Mouse (Mus musculus): ENCODE data around the gene Dand5. TPM values are rescaled to one million over a fixed set of nuclear protein-coding genes. Genes with fewer than 3 reads are reported as not detected.

The Dand5 gene
- polyA plus RNA-seq, 1 experiment from 2014 or later = 9.4 TPM

DNA sequence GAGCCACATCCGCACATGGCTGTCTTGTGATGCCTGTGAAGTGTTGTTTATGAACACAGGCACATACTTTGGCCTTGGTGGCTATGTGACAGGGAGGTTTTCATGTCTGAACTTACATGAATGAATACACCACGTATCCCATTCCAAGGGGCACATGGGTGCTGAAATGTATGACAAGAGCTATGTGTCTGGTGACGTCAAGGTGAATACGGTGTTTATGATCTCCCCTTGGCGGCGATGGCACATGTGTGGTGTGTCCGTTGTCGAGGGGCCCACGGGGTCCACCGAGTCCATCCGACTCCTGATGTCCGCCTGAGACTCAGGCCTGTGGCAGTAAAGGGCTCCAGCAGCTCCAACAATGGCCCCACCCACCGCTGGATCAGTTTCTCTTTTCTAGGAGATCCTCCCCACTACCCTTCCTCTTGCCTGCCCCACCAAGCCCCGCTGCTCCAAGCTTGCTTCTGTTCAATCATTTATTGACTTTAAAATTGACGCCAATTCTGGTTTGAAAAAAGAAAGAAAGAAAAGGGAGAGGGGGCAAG, 25.3 kb downstream of the Dand5 start:
- H3K36me3 ChIP-seq (ENCODE audit: control insufficient read depth, insufficient read depth, low read length) = peaks cover 11% of the 10 kb centered on the region; the same call in 1 of the 2 replicates
- WGBS = 60% methylated on average over 15 of the region's 15 CpGs
- H3K4me2 ChIP-seq (ENCODE audit: low read length) = peak overlapping the region; percentile 77
- peaks cover 23% of the 10 kb centered on the region for H3K27me3 ChIP-seq (replicated peaks; ENCODE audit: control insufficient read depth, insufficient read depth, low read length)
- H3K9me3 ChIP-seq (replicated peaks; ENCODE audit: control insufficient read depth, low read length) = no peaks in the 10 kb centered on the region
- H3K4me1 ChIP-seq (ENCODE audit: control insufficient read depth, insufficient read depth, low read length) = peaks cover 44% of the 10 kb centered on the region
- ATAC-seq = no peak
- H3K9ac ChIP-seq (ENCODE audit: low read length) = peak overlapping the region; percentile 96
- peak overlapping the region; percentile 97 for H3K27ac ChIP-seq (ENCODE audit: low read depth, low read length)
- DNase-seq (ENCODE audit: low spot score) = no peak
- H3K4me3 ChIP-seq (ENCODE audit: low read depth, low read length) = peak overlapping the region; percentile 60

DNA sequence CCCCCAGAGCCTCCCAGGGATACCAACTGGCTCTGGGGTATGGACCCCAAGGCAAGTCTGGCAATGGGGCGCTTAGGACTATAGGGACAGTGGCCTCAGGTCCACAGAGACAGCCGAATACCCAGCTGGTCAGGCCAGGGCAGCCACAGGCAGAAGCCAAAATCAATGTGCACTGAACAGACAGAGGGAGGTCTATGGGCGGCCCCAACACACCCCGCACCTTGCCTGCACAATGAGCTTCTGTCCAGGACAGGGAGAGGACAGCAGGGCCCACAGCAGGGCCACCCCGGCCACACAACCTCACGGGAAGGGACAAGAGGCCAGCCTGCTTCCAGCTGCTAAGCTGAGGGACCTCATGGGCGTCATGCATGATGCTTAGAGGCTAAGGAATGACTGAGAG, 28.1 kb downstream of the Dand5 start:
- no peak overlapping the region for H3K4me3 ChIP-seq (ENCODE audit: low read depth, low read length)
- peaks cover 11% of the 10 kb centered on the region; the same call in 1 of the 2 replicates for H3K36me3 ChIP-seq (ENCODE audit: control insufficient read depth, insufficient read depth, low read length)
- ATAC-seq = peak; percentile 8
- H3K27ac ChIP-seq (ENCODE audit: low read depth, low read length) = peak overlapping the region; percentile 95
- H3K27me3 ChIP-seq (replicated peaks; ENCODE audit: control insufficient read depth, insufficient read depth, low read length) = peaks cover 31% of the 10 kb centered on the region
- H3K9me3 ChIP-seq (replicated peaks; ENCODE audit: control insufficient read depth, low read length) = no peaks in the 10 kb centered on the region
- DNase-seq (ENCODE audit: low spot score) = peak; percentile 31
- H3K4me2 ChIP-seq (ENCODE audit: low read length) = peak overlapping the region; percentile 34
- WGBS = 26% methylated on average over 7 of the region's 7 CpGs
- peaks cover 56% of the 10 kb centered on the region for H3K4me1 ChIP-seq (ENCODE audit: control insufficient read depth, insufficient read depth, low read length)
- H3K9ac ChIP-seq (ENCODE audit: low read length) = peak overlapping the region; percentile 47

DNA sequence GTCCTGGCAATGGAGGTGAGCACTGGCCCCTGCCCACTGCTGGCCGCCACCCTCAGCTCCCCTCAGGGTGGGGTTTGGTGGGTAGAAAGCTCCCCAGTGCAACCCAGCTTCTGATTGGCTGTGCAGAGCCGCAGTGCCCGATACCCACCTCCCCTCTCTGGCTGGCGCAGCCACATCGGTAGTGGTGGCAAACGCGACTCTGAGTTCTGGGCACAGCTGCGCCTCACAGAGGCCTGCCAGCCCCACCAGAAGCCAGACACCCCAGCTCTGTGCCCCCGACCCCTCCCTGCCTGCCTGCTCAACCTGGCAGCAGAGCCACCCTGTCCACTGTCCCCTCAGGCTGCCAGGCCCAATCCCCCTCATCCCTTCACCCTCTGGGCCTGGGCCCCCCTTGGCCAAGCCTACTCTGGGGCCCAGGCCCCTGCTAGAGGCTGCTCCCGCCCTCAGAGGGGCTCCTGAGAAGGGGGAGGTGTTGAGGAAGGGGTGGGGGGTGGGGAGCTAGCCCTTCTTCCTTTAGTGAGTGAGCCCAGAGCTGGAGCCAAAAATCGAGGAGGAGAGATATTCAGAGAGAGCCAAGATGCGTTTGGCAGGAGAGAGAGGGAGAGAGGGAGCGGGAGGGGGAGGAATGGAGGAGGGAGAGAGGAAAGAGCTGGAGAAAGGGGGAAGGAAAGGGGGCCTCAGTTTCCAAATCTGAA, 28.7 kb downstream of the Dand5 start:
- peaks cover 11% of the 10 kb centered on the region; the same call in 1 of the 2 replicates for H3K36me3 ChIP-seq (ENCODE audit: control insufficient read depth, insufficient read depth, low read length)
- peak overlapping the region; percentile 95 for H3K27ac ChIP-seq (ENCODE audit: low read depth, low read length)
- peak overlapping the region; percentile 56 for H3K9ac ChIP-seq (ENCODE audit: low read length)
- H3K4me2 ChIP-seq (ENCODE audit: low read length) = peak overlapping the region; percentile 38
- no peaks in the 10 kb centered on the region for H3K9me3 ChIP-seq (replicated peaks; ENCODE audit: control insufficient read depth, low read length)
- H3K4me1 ChIP-seq (ENCODE audit: control insufficient read depth, insufficient read depth, low read length) = peaks cover 61% of the 10 kb centered on the region
- H3K27me3 ChIP-seq (replicated peaks; ENCODE audit: control insufficient read depth, insufficient read depth, low read length) = peaks cover 36% of the 10 kb centered on the region
- H3K4me3 ChIP-seq (ENCODE audit: low read depth, low read length) = peak overlapping the region; percentile 3
- ATAC-seq (peak; percentile 85), DNase-seq (ENCODE audit: low spot score) (peak; percentile 95)
- WGBS = 27% methylated on average over 12 of the region's 13 CpGs

DNA sequence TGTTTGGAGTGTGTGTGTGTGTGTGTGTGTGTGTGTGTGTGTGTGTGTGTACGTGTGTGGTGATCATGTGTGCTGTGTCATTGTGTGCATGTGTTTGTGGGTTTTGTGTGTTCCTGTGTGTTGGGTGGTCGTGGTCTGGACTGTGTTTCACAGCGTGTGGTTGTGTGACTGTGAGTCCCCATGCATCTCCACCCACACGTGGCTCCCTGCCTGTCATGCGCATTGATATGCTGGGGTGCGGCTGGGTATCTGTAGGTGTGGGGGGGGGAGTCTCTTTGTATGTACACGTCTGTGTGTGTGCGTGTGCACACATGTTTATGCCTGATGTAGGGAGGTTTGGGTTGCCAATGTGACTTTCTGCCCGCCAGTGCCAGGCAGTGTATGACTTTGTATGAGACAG, 29.5 kb downstream of the Dand5 start:
- Histone ChIP-seq H3K9ac (ENCODE audit: low read length) (peak overlapping the region; percentile 56), H3K27ac (ENCODE audit: low read depth, low read length) (peak overlapping the region; percentile 95), H3K4me3 (ENCODE audit: low read depth, low read length) (no peak overlapping the region; the same call in 1 of the 2 replicates), H3K4me2 (ENCODE audit: low read length) (peak overlapping the region; percentile 38), H3K36me3 (ENCODE audit: control insufficient read depth, insufficient read depth, low read length) (peaks cover 11% of the 10 kb centered on the region; the same call in 1 of the 2 replicates), H3K27me3 (replicated peaks; ENCODE audit: control insufficient read depth, insufficient read depth, low read length) (peaks cover 31% of the 10 kb centered on the region; the same call in 1 of the 2 replicates), H3K4me1 (ENCODE audit: control insufficient read depth, insufficient read depth, low read length) (peaks cover 62% of the 10 kb centered on the region), H3K9me3 (replicated peaks; ENCODE audit: control insufficient read depth, low read length) (no peaks in the 10 kb centered on the region)
- WGBS = 71% methylated on average over 9 of the region's 9 CpGs
- ATAC-seq (no peak), DNase-seq (ENCODE audit: low spot score) (no peak)

DNA sequence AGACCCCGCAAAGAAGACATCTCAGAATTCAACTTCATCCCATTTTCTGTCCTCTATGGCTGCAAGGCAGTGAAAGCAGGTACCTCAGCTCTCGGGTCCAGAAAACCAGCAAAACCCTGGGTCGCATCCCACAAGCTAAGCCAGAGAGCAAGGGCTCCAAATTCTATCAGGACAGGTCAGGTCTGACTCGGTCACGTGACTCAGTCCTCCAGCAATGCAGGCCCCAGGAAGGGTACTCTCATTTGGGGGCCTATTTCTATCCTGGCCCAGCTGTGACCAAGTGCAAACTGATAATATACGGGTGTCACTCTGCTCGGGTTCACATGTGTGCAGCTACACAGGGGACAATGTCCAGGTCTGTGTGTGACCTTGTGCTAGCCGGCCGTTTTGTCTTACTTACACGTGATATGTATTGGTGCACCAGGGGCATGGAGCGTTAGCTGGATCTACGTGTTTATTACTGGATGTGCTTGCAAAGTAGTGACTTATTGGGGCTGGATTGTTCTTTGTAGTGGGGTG, 30.1 kb downstream of the Dand5 start:
- Histone ChIP-seq H3K27me3 (replicated peaks; ENCODE audit: control insufficient read depth, insufficient read depth, low read length) (peaks cover 28% of the 10 kb centered on the region; the same call in 1 of the 2 replicates), H3K36me3 (ENCODE audit: control insufficient read depth, insufficient read depth, low read length) (peaks cover 11% of the 10 kb centered on the region; the same call in 1 of the 2 replicates), H3K27ac (ENCODE audit: low read depth, low read length) (peak overlapping the region; percentile 95), H3K4me2 (ENCODE audit: low read length) (no peak overlapping the region), H3K4me1 (ENCODE audit: control insufficient read depth, insufficient read depth, low read length) (peaks cover 60% of the 10 kb centered on the region), H3K9ac (ENCODE audit: low read length) (no peak overlapping the region), H3K9me3 (replicated peaks; ENCODE audit: control insufficient read depth, low read length) (no peaks in the 10 kb centered on the region), H3K4me3 (ENCODE audit: low read depth, low read length) (no peak overlapping the region)
- ATAC-seq (no peak), DNase-seq (ENCODE audit: low spot score) (no peak)
- WGBS = 69% methylated on average over 12 of the region's 12 CpGs

DNA sequence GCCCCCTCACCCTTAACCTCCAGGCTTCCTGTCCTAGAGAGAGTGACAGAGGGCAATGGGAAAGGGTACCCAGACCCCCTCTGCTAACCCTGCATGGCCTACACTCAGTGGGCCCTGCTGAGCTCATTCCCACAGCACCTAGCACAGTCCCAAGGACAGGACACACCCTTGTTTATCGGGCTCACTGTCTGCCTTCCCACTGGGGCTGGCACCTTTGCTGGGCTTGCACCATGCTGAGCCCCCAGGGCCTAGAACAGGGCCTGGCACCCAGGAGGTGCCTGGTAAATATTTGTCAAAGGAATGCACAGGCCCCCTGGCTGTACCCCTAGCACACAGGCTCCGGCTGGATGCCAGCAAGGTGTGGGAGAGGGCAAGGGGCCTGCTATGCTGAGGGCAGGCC, 32.1 kb downstream of the Dand5 start:
- Histone ChIP-seq H3K9me3 (replicated peaks; ENCODE audit: control insufficient read depth, low read length) (no peaks in the 10 kb centered on the region), H3K27ac (ENCODE audit: low read depth, low read length) (peak overlapping the region; percentile 79), H3K36me3 (ENCODE audit: control insufficient read depth, insufficient read depth, low read length) (0 out of 2 replicates have a peak, but pooled peaks cover 3% of the 10 kb centered on the region), H3K27me3 (replicated peaks; ENCODE audit: control insufficient read depth, insufficient read depth, low read length) (peaks cover 37% of the 10 kb centered on the region), H3K4me1 (ENCODE audit: control insufficient read depth, insufficient read depth, low read length) (peaks cover 67% of the 10 kb centered on the region), H3K4me2 (ENCODE audit: low read length) (peak overlapping the region; percentile 31), H3K9ac (ENCODE audit: low read length) (peak overlapping the region; percentile 37; the same call in 1 of the 2 replicates), H3K4me3 (ENCODE audit: low read depth, low read length) (no peak overlapping the region)
- ATAC-seq (no peak), DNase-seq (ENCODE audit: low spot score) (no peak)
- WGBS = 74% methylated on average over 2 of the region's 2 CpGs

DNA sequence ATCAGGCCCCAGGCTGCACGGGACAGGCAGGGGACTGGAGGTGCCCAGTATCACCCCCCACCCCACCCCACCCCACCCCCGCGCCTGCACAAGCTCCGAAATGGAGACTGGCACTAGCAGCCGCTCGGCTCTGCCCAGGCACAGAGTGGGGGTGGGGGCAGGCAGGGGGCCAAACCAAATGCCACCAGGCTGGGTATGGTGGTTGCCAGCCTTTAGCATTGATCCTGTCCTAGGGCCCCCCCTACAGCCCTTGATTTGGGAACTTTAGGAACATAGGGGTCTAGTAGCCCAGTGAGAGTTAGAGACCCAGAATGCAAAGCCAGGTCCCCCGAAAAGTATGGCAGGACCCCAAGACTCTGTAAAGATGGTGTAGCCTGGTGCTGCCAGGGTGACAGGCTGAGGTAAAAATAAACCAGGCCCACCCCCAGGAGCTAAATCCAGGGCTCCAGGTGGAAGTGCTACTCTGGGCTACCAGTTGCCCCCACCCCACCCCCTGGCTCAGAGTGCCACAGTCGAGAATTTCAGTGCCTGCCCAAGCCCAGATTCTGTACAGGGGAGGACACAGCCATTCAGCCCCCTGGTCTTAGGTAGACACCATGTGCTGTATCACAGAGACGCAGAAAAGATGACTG, 32.7 kb downstream of the Dand5 start:
- peaks cover 62% of the 10 kb centered on the region for H3K4me1 ChIP-seq (ENCODE audit: control insufficient read depth, insufficient read depth, low read length)
- ATAC-seq = peak; percentile 2; the same call in 1 of the 2 replicates

DNA sequence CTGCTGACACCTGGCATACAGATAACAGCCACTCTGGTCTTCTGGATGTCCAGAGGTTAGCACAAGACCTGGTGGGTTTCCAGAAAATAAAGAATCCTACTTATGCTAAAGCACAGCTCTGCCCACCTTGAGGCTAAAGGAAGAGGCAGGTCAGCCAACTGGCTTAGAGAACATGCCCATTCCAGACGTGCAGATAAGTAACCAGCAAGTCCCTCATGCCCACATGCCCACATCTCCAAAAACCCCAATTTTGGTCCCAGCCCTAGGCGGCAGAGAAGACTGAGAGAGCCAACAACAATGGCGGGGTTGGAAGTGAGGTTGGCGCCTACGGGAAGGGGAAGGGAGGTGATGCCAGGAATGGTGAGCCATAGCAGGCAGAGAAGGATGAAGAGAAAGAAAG, 33.3 kb downstream of the Dand5 start:
- Histone ChIP-seq H3K27ac (ENCODE audit: low read depth, low read length) (peak overlapping the region; percentile 79), H3K4me3 (ENCODE audit: low read depth, low read length) (no peak overlapping the region; the same call in 1 of the 2 replicates), H3K4me2 (ENCODE audit: low read length) (peak overlapping the region; percentile 31), H3K4me1 (ENCODE audit: control insufficient read depth, insufficient read depth, low read length) (peaks cover 62% of the 10 kb centered on the region), H3K9me3 (replicated peaks; ENCODE audit: control insufficient read depth, low read length) (no peaks in the 10 kb centered on the region), H3K27me3 (replicated peaks; ENCODE audit: control insufficient read depth, insufficient read depth, low read length) (peaks cover 40% of the 10 kb centered on the region), H3K9ac (ENCODE audit: low read length) (no peak overlapping the region; the same call in 1 of the 2 replicates), H3K36me3 (ENCODE audit: control insufficient read depth, insufficient read depth, low read length) (0 out of 2 replicates have a peak, but pooled peaks cover 2% of the 10 kb centered on the region)
- 37% methylated on average over 5 of the region's 5 CpGs for WGBS
- no peak for ATAC-seq
- no peak for DNase-seq (ENCODE audit: low spot score)

More for the DNA sequence above, 32.7 kb downstream of the Dand5 start:
- H3K36me3 ChIP-seq (ENCODE audit: control insufficient read depth, insufficient read depth, low read length) = 0 out of 2 replicates have a peak, but pooled peaks cover 2% of the 10 kb centered on the region
- peak overlapping the region; percentile 31 for H3K4me2 ChIP-seq (ENCODE audit: low read length)
- H3K9ac ChIP-seq (ENCODE audit: low read length) = peak overlapping the region; percentile 37
- peak overlapping the region; percentile 79 for H3K27ac ChIP-seq (ENCODE audit: low read depth, low read length)
- H3K9me3 ChIP-seq (replicated peaks; ENCODE audit: control insufficient read depth, low read length) = no peaks in the 10 kb centered on the region
- DNase-seq (ENCODE audit: low spot score) = no peak
- H3K27me3 ChIP-seq (replicated peaks; ENCODE audit: control insufficient read depth, insufficient read depth, low read length) = peaks cover 37% of the 10 kb centered on the region
- 42% methylated on average over 9 of the region's 9 CpGs for WGBS
- no peak overlapping the region for H3K4me3 ChIP-seq (ENCODE audit: low read depth, low read length)
